Comparison of ENCODE assay signal across 9 mouse cellular contexts in the genomic region with DNA sequence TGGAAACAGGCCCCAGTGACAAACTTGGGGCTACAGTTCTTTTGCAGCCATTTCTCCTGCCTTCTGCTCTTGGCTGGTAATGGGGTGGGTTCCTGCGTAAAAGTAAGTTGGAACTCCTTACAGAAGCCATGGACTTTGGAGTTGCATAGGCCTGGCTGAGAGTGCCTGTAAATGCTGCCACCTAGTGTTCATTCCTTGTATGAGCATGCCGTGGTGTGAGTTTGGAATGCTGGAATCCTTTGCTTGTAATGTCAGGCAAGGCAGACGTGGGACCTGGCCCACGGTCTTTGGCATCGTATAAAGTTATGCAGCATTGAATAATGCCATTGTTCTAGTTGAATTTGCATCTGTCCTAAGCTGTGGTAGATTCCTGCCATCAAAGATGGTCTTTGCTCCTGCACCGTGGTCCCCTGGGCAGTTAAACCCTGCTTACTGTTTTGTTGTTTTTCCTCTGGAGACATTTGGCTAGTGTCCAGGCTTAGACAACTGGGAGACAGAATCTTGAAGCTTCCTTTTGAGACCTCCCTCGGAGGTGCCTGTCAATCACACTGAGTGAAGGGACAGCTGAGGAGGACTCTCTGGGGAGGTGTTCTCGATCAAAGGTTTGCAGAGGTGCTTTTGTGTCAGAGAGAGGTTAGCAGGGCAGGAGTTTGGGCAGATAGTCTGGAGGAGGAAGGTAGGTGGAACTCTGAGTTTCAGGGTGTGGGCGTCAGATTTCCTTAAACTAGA. TPM values are rescaled to one million over a fixed set of nuclear protein-coding genes. Genes with fewer than 3 reads are reported as not detected.
A peak's percentile ranks its signal among the peaks of the same experiment; 100 is the strongest.
DNase-seq lines count a peak whose midpoint lies in the region; ATAC-seq and TF ChIP-seq lines count a peak whose summit lies in the region.
"Had no signal": no experiment of that assay in that cellular context is flagged by ENCODE, and none has a peak within 500 bp of the region (broad histone marks: within the 10 kb centered on the region; RNA-seq: fewer than 3 reads in every experiment).

No protein-coding gene starts in this region.

- H3K27me3 ChIP-seq in limb, embryonic 13.5 days = peaks cover 11% of the 10 kb centered on the region
- H3K27me3 ChIP-seq in testis, adult 2 months (ENCODE audit: control insufficient read depth, insufficient read depth, low read length) = no peaks in the 10 kb centered on the region

- H3K27ac ChIP-seq in limb, embryonic 13.5 days = no peak overlapping the region
- no peak overlapping the region for H3K27ac ChIP-seq in testis, adult 2 months (ENCODE audit: control insufficient read depth, insufficient read depth, low read depth, low read length)
- H3K27ac ChIP-seq: limb, embryonic 12.5 days had no signal

- H3K9ac ChIP-seq in limb, embryonic 13.5 days = no peak overlapping the region
- H3K9ac ChIP-seq: limb, embryonic 12.5 days had no signal

- TF ChIP-seq CTCF in testis, adult 2 months (IDR thresholded peaks at IDR 0.05; ENCODE audit: control insufficient read depth, insufficient read depth, insufficient replicate concordance, low read depth, low read length) = peak; percentile 67; the same call in 1 of the 2 replicates

- no peaks in the 10 kb centered on the region for H3K9me3 ChIP-seq in limb, embryonic 13.5 days
- H3K9me3 ChIP-seq: limb, embryonic 12.5 days had no signal

- peak; percentile 55; the same call in 1 of the 2 replicates for ATAC-seq in limb, embryonic 13.5 days (ENCODE audit: low FRiP score, low read depth)

- DNase-seq in CD8-positive naive resting alpha-beta T cell, adult 2 months (ENCODE audit: low read depth in 2 of 2, low spot score in 2 of 2) = peak; percentile 35 to 50
- peak; percentile 52 for DNase-seq in adrenal gland, adult 8-10 months
- DNase-seq in embryo, embryonic 11 days = peak; percentile 86
- DNase-seq in gastrocnemius, postnatal 25 days = peak; percentile 53
- DNase-seq in kidney, adult 9 months = peak; percentile 90
- peak; percentile 75 for DNase-seq in naive thymus-derived CD4-positive, alpha-beta T cell, adult 2 months (ENCODE audit: low read depth)

- 0 out of 2 replicates have a peak overlapping the region, but pooled peaks have one; percentile 7 for H3K4me2 ChIP-seq in limb, embryonic 13.5 days (replicated peaks)
- H3K4me2 ChIP-seq: limb, embryonic 12.5 days had no signal

- 24% methylated on average over 9 of the region's 9 CpGs for WGBS in limb, embryonic 13.5 days

- H3K36me3 ChIP-seq in limb, embryonic 13.5 days = no peaks in the 10 kb centered on the region
- H3K36me3 ChIP-seq in testis, adult 2 months (ENCODE audit: control insufficient read depth, insufficient read depth, low read length) = no peaks in the 10 kb centered on the region
- H3K36me3 ChIP-seq: limb, embryonic 12.5 days had no signal

- H3K4me3 ChIP-seq in limb, embryonic 13.5 days = no peak overlapping the region
- H3K4me3 ChIP-seq in testis, adult 2 months (ENCODE audit: control insufficient read depth, low read depth, low read length) = no peak overlapping the region
- H3K4me3 ChIP-seq: limb, embryonic 12.5 days had no signal

- no peak for TF ChIP-seq POLR2A in testis, adult 2 months (IDR thresholded peaks at IDR 0.05; ENCODE audit: control insufficient read depth, low read depth, low read length)

- H3K4me1 ChIP-seq in limb, embryonic 13.5 days = peaks cover 17% of the 10 kb centered on the region; the same call in 1 of the 2 replicates
- no peaks in the 10 kb centered on the region; the same call in 1 of the 2 replicates for H3K4me1 ChIP-seq in testis, adult 2 months (ENCODE audit: control insufficient read depth, insufficient read depth, low read length)

RNA-seq across cellular contexts. Expression of a gene that starts 58.1 kb away (rescaled TPM):
- 10 to 100 TPM in 1 of 4 experiments, 1 to 10 TPM in 3; 6.5 to 13.4 (median 7.4) TPM for total RNA-seq in adrenal gland, adult 8-10 months (2022)
- 10 to 100 TPM; 17.3 to 42.4 TPM for total RNA-seq in gastrocnemius, postnatal 25 days (2021)
- polyA plus RNA-seq in limb, embryonic 13.5 days (2015; fragmentation: Nextera tagmentation; extraction: Ambion mirVana) = 6.7 and 6.9 TPM in 2 replicates
- 15.4 and 16.5 TPM in 2 replicates for polyA plus RNA-seq in testis, adult 2 months (2012; rRNA removed)
